In the genomic region with DNA sequence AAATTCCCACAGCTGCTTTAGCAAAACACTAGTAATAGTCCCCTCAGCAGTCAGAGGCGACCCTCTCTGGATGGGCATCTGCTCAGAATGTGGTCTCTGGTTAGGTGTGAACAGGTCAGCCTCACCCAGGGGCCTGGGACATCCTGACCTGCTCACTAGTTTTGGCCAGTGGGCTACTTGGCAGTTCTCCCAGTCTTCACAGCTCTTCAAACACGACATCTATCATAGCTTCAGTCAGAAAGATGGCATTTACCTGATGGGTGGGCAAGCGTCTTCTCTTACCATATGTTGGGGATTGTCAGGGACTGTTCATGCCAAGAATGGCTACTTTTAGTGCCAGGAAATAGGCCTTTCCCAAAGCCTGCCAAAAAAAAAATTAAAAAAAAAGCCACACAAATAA, we compare ENCODE assay signal across 25 mouse cellular contexts.
DNase-seq lines count a peak whose midpoint lies in the region; ATAC-seq and TF ChIP-seq lines count a peak whose summit lies in the region.
"Had no signal": no experiment of that assay in that cellular context is flagged by ENCODE, and none has a peak within 500 bp of the region (broad histone marks: within the 10 kb centered on the region; RNA-seq: fewer than 3 reads in every experiment).

No protein-coding gene starts in this region.

- peak; percentile 49 for DNase-seq in hindbrain, postnatal 0 days (ENCODE audit: low spot score)
- no peak for DNase-seq in hindbrain, embryonic 11.5 days (ENCODE audit: low spot score)
- peak; percentile 29 for DNase-seq in cerebellum, adult 11 months
- peak; percentile 80 for DNase-seq in cerebellum, adult 9-10 months
- DNase-seq in fibroblast of lung, adult 2 months (ENCODE audit: low read depth) = peak; percentile 77
- DNase-seq in retina, embryonic 14.5 days (ENCODE audit: low spot score) = no peak
- no peak for DNase-seq in ovary, postnatal 10 days (ENCODE audit: low spot score)
- DNase-seq: adrenal gland, postnatal 36 days; gastrocnemius, postnatal 36 days; heart, adult 2 months; heart, postnatal 14 days; kidney, adult 18-20 months; kidney, postnatal 4 days; layer of hippocampus, adult 9-11 months; lung, postnatal 4 days; right cerebral cortex, postnatal 25 days; spleen, adult 18-20 months; thymus, postnatal 14 days had no signal

- H3K4me3 ChIP-seq in hindbrain, postnatal 0 days (ENCODE audit: low read length) = no peak overlapping the region
- H3K4me3 ChIP-seq in hindbrain, embryonic 11.5 days (ENCODE audit: low read depth, low read length) = no peak overlapping the region
- H3K4me3 ChIP-seq: heart, adult 2 months; heart, embryonic 13.5 days; hindbrain, embryonic 12.5 days; limb, embryonic 15.5 days; neural tube, embryonic 15.5 days had no signal

- no peaks in the 10 kb centered on the region for H3K27me3 ChIP-seq in hindbrain, postnatal 0 days (ENCODE audit: insufficient read depth, low read length)
- H3K27me3 ChIP-seq in hindbrain, embryonic 11.5 days (ENCODE audit: control insufficient read depth, insufficient read depth, low read length) = no peaks in the 10 kb centered on the region
- H3K27me3 ChIP-seq: heart, embryonic 13.5 days; hindbrain, embryonic 12.5 days; limb, embryonic 15.5 days; neural tube, embryonic 15.5 days; Patski had no signal

- no peaks in the 10 kb centered on the region for H3K36me3 ChIP-seq in hindbrain, postnatal 0 days (ENCODE audit: insufficient read depth, low read length)
- no peaks in the 10 kb centered on the region for H3K36me3 ChIP-seq in hindbrain, embryonic 11.5 days (ENCODE audit: control insufficient read depth, insufficient read depth, low read length)
- H3K36me3 ChIP-seq: heart, embryonic 13.5 days; hindbrain, embryonic 12.5 days; limb, embryonic 15.5 days; neural tube, embryonic 15.5 days had no signal

- 63% methylated on average over 3 of the region's 3 CpGs for WGBS in hindbrain, postnatal 0 days
- WGBS in hindbrain, embryonic 11.5 days = 94% methylated on average over 3 of the region's 3 CpGs

- ATAC-seq in hindbrain, postnatal 0 days = 0 out of 2 replicates have a peak, but pooled peaks have one; percentile 47
- ATAC-seq in hindbrain, embryonic 11.5 days (ENCODE audit: low FRiP score) = no peak
- ATAC-seq: midbrain, embryonic 16.5 days; Patski had no signal

- no peaks in the 10 kb centered on the region for H3K4me1 ChIP-seq in hindbrain, postnatal 0 days (ENCODE audit: insufficient read depth, low read length)
- no peaks in the 10 kb centered on the region for H3K4me1 ChIP-seq in hindbrain, embryonic 11.5 days (replicated peaks; ENCODE audit: control insufficient read depth, insufficient read depth, low read length)
- H3K4me1 ChIP-seq: heart, embryonic 13.5 days; hindbrain, embryonic 12.5 days; neural tube, embryonic 15.5 days had no signal

- no peak for TF ChIP-seq CTCF in hindbrain, postnatal 0 days (IDR thresholded peaks at IDR 0.05; ENCODE audit: low read depth)

- H3K9me3 ChIP-seq in hindbrain, postnatal 0 days (ENCODE audit: low read length) = no peaks in the 10 kb centered on the region
- H3K9me3 ChIP-seq in hindbrain, embryonic 11.5 days (ENCODE audit: control insufficient read depth, low read length) = no peaks in the 10 kb centered on the region
- H3K9me3 ChIP-seq: heart, embryonic 13.5 days; hindbrain, embryonic 12.5 days; limb, embryonic 15.5 days; neural tube, embryonic 15.5 days had no signal

- no peak overlapping the region for H3K9ac ChIP-seq in hindbrain, postnatal 0 days (replicated peaks; ENCODE audit: low read length)
- no peak overlapping the region for H3K9ac ChIP-seq in hindbrain, embryonic 11.5 days (ENCODE audit: low read depth, low read length)
- H3K9ac ChIP-seq: heart, embryonic 13.5 days; hindbrain, embryonic 12.5 days; limb, embryonic 15.5 days; liver, embryonic 14.5 days; neural tube, embryonic 15.5 days had no signal

- no peak overlapping the region for H3K27ac ChIP-seq in hindbrain, postnatal 0 days
- H3K27ac ChIP-seq in hindbrain, embryonic 11.5 days (ENCODE audit: low read depth, low read length) = no peak overlapping the region
- H3K27ac ChIP-seq: heart, adult 2 months; heart, embryonic 13.5 days; hindbrain, embryonic 12.5 days; limb, embryonic 15.5 days; liver, embryonic 14.5 days; neural tube, embryonic 15.5 days had no signal

- H3K4me2 ChIP-seq in hindbrain, postnatal 0 days (ENCODE audit: low read depth, low read length) = no peak overlapping the region
- H3K4me2 ChIP-seq in hindbrain, embryonic 11.5 days (replicated peaks; ENCODE audit: low read depth, low read length) = no peak overlapping the region
- H3K4me2 ChIP-seq: heart, embryonic 13.5 days; hindbrain, embryonic 12.5 days; limb, embryonic 15.5 days; neural tube, embryonic 15.5 days had no signal

Comparison
In these comparisons a context has a peak if more than half of its experiments do, and no peak if none do; other contexts are left out.
1. DNase-seq: peak in hindbrain, postnatal 0 days (single experiment), cerebellum, adult 11 months (single experiment), cerebellum, adult 9-10 months (single experiment) and fibroblast of lung, adult 2 months (single experiment); none in hindbrain, embryonic 11.5 days (single experiment), retina, embryonic 14.5 days (single experiment) and ovary, postnatal 10 days (single experiment).